Mouse (Mus musculus): ENCODE data around the gene Gm12394. TPM values are rescaled to one million over a fixed set of nuclear protein-coding genes. Genes with fewer than 3 reads are reported as not detected.
"Not testable (repeated sequence)": the region's sequence is repeated elsewhere in the genome, so short reads cannot be mapped to it uniquely, and the experiment has no call there.

Gene Gm12394
- total RNA-seq, 2 experiments from 2014 or later: 0.68 to 1.0 TPM

- not testable (repeated sequence) for DNase-seq (ENCODE audit: low spot score in 2 of 2)
These were observed 6.9 kb upstream of the Gm12394 start for GRCm38 (mm10) chr4:42863487-42863886.

DNA sequence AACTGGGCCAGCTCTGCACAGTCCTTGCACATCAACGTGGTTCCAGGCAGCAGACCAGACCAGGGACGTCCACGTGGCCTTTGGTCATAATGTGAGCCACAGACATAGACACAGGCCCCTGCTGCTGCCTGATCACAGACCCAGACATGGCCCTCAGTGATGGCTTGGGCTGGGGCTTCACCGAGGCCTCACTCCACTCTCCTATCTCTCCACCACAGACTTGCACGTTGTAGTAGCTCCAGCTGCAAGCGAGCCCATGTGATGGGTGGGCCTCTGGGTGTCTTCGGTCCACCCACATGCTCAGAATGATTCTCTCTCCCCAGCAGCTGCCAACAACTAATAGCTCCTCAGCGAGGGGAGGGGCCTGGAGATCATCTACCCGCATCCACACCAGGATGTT is 3.9 kb upstream of the Gm12394 start:
- not testable (repeated sequence) for DNase-seq (ENCODE audit: low spot score in 2 of 2)

DNA sequence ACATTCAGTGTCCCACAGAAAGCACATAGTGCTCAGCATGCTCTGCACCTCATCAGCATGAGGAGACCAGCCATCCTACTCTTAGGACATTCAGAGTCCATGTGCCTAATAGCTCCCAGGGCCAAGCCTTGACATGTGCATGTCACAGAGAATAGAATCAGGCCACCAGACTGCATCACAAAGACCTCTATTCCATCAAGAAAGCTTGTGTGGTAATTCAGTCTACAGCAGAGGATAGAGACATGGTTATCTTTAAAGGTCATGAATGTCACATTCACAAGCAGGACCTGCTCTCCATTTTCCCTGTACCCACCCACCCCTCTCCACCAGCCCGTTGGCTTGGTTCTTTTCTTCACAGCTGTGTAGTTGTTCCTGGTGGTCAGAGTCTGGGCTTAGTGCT is 2.8 kb downstream of the Gm12394 start, which contains the start of gene Fam205a1:
Gene Fam205a1 (minus strand): TSS at position 101 of the 400 bp plus-strand sequence.
- DNase-seq (ENCODE audit: low spot score in 2 of 2): not testable (repeated sequence)

- not testable (repeated sequence) for DNase-seq (ENCODE audit: low spot score in 2 of 2)
These were observed 82.7 kb downstream of the Gm12394 start, which contains the start of gene Ccl21a for GRCm38 (mm10) chr4:42773893-42774292. Gene Ccl21a (minus strand): TSS chr4:42773993.

GRCm38 (mm10) chr4:42756477-42756876 is 100.1 kb downstream of the Gm12394 start, which contains the start of gene Ccl19:
Gene Ccl19 (minus strand): TSS chr4:42756577.
- DNase-seq (ENCODE audit: low spot score in 2 of 2): not testable (repeated sequence)

DNA sequence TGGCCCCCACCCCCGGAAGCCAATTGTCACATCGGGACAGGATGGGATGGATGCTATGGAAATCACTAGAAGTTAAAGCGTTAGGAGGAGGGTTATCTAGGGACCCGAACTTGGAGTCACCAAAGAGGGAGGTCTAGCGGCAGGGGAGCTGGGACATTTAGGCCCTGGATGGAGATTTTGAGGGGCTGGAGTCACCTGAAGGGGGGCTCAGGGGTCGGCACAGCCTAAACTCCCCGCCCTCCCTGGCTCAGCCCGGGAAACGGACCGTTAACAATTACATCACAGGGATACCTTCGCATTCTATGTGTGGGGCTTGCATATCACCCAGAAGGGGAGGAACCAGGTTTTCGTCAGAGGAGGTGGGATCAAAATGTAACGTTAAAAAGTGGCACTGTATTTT is 121.3 kb downstream of the Gm12394 start, which contains the start of gene 4930578G10Rik:
Gene 4930578G10Rik (plus strand): TSS at position 301 of the 400 bp plus-strand sequence.
- DNase-seq (ENCODE audit: low spot score in 2 of 2): not testable (repeated sequence)

Other genes with a start within 250 kb of the Gm12394 start
- gene Gm10591, start 244.6 kb downstream of the Gm12394 start, total RNA-seq (2021): not detected
- gene Gm2564, start 227.1 kb downstream of the Gm12394 start, total RNA-seq (2021): 10 to 100 TPM in 1 of 2 experiments, 1 to 10 TPM in 1; 10.0 to 11.6 TPM
- gene Ccl27b, start 201.5 kb downstream of the Gm12394 start, total RNA-seq (2021): 1 to 10 TPM in 1 of 2 experiments, under 1 TPM in 1; 0.89 to 2.4 TPM
- gene Il11ra2, start 194.9 kb downstream of the Gm12394 start, total RNA-seq (2021): under 1 TPM in 1 of 2 experiments, not detected in 1; 0.32 TPM
- 1 to 10 TPM in 1 of 2 experiments, under 1 TPM in 1; 0.99 to 1.3 TPM for gene 4930578G10Rik, start 121.2 kb downstream of the Gm12394 start, total RNA-seq (2021)
- gene Ccl19, start 100.2 kb downstream of the Gm12394 start, total RNA-seq (2021): under 1 TPM in 1 of 2 experiments, not detected in 1; 0.82 TPM
- gene Ccl21a, start 82.8 kb downstream of the Gm12394 start, total RNA-seq (2021): not detected
- under 1 TPM in 1 of 2 experiments, not detected in 1; 0.10 TPM for gene Fam205a1, start 2.9 kb downstream of the Gm12394 start, total RNA-seq (2021)
- gene Fam205c, start 17.5 kb upstream of the Gm12394 start, total RNA-seq (2021): under 1 TPM; 0.30 to 0.52 TPM
- 100 to 1,000 TPM; 162 to 167 TPM for gene Phf24, start 59.9 kb upstream of the Gm12394 start, total RNA-seq (2021)
- gene Dnajb5, start 93.0 kb upstream of the Gm12394 start, total RNA-seq (2021): 100 to 1,000 TPM; 197 to 234 TPM
- not detected for gene 1700022I11Rik, start 112.8 kb upstream of the Gm12394 start, total RNA-seq (2021)
- gene Vcp, start 143.7 kb upstream of the Gm12394 start, total RNA-seq (2021): 100 to 1,000 TPM; 177 to 190 TPM
- gene Fancg, start 153.7 kb upstream of the Gm12394 start, total RNA-seq (2021): 10 to 100 TPM in 1 of 2 experiments, 1 to 10 TPM in 1; 9.8 to 13.8 TPM
- gene Pigo, start 169.0 kb upstream of the Gm12394 start, total RNA-seq (2021): 10 to 100 TPM; 26.1 to 26.4 TPM
- gene Stoml2, start 174.9 kb upstream of the Gm12394 start, total RNA-seq (2021): 100 to 1,000 TPM; 106 to 107 TPM
- 10 to 100 TPM; 36.4 to 36.6 TPM for gene Fam214b, start 189.4 kb upstream of the Gm12394 start, total RNA-seq (2021)
- gene Unc13b, start 202.2 kb upstream of the Gm12394 start, total RNA-seq (2021): 10 to 100 TPM; 33.9 to 34.9 TPM

Measured in layer of hippocampus, adult 18-20 months (tissue).